Mouse (Mus musculus) kidney, adult 2 months (tissue): ENCODE measurements around the gene Plcb1.

Experiments used
- CTCF ChIP-seq: fragments of 200-500 bp; conservative IDR thresholded peaks from 2 replicates; pipeline ENCODE4 v1.5.1; 2011; ENCODE audit warnings: low read depth, mild to moderate bottlenecking, control low read depth, low read length, moderate library complexity, mixed read lengths; ENCODE audit not compliant: insufficient read depth, insufficient read length
- POLR2A ChIP-seq: fragments of 200-500 bp; IDR thresholded peaks from one replicate; pipeline ENCODE4 v1.6.1; 2011; ENCODE audit warnings: low read depth, low read length, control low read depth

GRCm38 (mm10) chr2:135318136-135318535, 532.3 kb downstream of the Plcb1 start:
- TF ChIP-seq CTCF: no peak
- TF ChIP-seq POLR2A: no peak
